Mouse (Mus musculus) urinary bladder, postnatal 14 days (tissue): ENCODE results near the gene Zswim3.

Source experiments
- DNase-seq: peaks from one replicate; pipeline ENCODE4 v3.0.0; 2021; ENCODE audit warnings: low spot score

Zswim3 gene

DNA sequence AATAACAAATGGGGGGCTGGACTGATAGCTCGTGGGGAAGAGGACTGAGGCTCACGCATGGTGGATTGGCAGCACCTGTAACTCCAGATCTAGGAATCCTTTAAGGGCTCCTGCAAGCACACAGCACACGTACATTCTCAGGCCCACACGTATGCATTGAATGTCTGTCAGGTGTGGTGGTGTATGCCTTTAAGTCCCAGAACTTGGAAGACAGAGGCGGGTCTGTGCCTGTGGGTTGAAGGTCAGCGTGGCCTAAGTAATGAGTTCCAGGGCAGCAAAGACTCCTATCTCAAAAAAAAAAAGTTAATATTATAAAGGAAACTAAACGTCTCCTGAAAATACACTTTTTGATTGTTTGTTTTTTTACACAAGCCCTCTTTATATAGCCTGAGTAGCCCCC lies 1.7 kb downstream of the Zswim3 start:
- no peak for DNase-seq

DNA sequence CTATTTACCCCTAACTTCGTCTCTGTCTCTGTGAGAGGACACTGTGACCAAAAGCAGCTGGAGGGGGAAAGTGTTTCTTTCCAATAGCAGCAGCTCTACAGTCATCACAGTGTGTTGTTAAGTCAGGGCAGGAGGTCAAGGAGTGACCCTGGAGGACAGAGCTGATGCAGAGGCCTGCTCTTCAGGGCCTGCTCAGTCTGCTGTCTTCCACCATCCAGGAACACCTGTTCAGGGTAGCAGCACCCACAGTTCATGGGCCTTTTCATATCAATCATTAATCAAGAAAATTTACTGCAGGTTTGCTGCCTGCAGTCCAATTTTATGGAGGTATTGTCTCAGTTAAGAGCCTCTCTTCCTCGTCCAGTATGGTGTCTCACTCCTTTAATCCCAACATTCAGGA lies 8.7 kb downstream of the Zswim3 start:
- no peak for DNase-seq

DNA sequence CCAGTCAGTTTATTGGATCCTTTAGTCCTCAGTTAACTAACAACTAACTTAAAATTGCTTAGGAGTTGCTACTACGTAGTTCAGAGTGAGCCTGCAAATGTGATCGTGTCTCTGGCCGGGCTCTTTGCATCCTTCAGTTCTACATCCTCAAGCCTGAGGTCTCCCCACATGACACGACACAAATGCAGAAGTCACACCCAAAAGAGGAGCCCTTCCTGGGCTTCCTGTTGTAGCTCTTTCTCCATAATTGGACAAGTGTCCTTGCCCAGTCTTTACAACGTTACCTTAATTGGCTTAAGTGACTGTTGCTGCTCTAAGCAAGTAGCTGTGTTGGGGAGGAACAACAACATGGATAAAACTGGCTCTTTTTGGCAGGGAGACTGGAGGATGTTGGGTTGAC lies 10.4 kb downstream of the Zswim3 start:
- no peak for DNase-seq

DNA sequence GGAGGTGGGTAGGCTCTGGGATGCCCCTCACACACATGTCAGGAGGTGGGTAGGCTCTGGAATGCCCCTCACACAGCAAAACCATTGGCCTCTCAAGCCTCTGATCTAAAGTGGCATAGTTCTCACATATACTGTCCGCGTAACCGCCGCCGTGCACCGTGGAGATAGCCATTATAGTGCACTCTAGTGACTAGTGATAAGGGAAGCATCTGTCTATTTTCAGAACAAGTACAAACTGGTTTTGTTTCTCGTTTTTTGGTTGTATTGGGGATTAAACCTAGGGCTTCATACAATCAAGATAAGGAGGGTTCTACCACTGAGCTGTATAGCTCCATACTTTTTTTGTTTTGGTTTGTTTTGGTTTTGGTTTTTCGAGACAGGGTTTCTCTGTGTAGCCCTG lies 10.9 kb downstream of the Zswim3 start:
- no peak for DNase-seq

DNA sequence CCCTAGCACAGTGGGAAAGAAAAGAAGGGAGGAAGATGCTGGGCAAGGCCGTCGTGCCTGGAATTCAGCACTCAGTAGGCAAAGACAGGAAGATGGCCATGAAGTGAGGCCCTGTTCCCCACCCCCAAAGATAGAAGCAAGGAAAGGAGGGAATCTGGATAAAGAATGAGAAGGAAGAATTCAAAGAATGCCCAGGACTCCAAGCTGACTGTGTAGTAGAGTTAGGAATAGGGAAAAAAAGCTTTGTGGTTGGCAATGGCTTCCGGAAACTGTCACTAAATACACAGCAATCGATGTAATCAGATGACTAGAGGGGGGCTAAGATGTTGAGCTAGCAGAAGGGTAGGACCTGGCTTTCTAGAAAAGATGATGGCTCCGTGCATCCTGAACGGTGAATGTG lies 12.3 kb downstream of the Zswim3 start:
- DNase-seq, result no peak

DNA sequence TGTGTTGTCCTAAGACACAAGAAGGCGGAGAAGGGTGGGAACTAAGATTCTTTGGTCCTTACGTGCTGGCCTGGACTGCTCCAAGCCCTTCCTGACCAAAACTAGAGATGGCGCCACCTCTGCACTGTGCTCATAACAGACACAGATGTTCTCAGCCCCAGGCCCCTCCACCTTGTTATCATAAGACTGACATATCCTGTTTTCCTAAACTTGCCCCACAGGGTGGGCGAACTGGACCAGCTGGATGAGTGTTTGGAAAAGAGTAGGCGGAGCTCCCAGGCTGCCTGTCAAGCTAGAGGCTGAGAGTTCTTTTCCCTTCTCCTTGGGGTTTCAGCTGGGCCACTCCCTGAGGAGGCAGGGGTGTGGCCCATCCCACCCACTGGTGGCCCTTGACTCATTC lies 12.8 kb downstream of the Zswim3 start:
- no peak for DNase-seq

DNA sequence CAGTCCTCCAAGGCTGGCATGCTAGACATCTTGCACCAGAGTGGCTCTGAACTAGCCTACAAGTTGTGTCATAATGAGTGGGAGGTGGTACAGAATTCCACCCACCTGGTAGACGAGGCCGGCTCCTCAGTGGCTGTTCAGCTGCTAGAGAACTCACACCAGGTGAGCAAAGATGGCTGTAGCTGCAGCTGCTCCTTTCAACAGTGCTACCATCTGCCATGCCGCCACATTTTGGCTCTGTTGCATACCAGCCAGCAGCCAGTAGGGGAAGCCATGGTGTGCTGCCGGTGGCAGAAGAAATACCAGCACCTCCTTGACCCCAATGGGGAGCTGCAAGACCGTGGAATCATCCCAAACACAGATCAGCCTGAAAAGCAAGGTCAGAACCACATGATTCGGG lies 16.2 kb downstream of the Zswim3 start:
- DNase-seq, result no peak

DNA sequence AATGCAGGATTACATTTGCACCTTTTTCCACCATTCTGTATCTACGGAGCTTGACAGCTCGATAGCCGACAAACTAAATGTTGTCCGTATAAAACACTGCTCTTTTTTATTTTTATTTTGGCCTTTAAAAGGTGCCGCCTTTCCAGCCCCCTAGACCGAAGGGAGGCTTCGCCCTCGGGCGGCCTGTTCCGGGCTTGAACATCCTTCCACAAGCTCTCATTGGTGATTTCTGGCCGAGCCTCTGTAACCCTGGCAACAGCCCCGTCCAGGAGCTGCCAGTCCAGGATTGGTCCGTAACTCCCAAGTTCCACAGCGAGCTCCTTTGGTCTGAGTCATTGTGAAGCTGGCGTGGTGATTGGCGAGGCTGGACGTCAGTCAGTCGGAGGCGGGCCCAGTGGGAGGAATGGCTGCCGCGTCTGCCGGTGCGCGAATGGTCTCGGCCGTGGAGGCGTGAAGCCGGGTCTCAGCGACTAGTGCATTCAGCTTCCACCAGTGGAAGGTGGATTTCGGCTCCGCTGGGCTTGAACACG lies 17.8 kb downstream of the Zswim3 start, which contains the start of gene Zswim1:
TSS of gene Zswim1 (plus strand) at position 51 of the 530 bp plus-strand sequence.
- DNase-seq, result peak; percentile 100

DNA sequence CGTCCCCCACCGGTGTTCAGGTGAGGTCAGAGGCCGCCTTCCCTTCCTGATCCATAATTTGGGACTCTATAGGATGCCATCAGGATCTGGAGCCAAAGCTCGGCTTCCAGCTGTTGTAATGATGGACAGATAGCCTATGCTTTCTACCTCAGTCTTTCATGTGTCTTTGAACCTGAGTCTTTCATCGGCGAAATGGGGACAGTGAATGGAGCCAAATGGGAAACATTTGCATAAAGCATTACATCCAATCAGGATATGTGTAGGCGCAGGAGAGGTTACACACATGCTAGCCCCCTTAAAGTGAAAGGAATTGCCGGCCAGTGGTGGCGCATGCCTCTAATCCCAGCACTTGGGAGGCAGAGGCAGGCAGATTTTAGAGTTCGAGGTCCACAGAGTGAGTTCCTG lies 18.3 kb downstream of the Zswim3 start:
- no peak for DNase-seq

DNA sequence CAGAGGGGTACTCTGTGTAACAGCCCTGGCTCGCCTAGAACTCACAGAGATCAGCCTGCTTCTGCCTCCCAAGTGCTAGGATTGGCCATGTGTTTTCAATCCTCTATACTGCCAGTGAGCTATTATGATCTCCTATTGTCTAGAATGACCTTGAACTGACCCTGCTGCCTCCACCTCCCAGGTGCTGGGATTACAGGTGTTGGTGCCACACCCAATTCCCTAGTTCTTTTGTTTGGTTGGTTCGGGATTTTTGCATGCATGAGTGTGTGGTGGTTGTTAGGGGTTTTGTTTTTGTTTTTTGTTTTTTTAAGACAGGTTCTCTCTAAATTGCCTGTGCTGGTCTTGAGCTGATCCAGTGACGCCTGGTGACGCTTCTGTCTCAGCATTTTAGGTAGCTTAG lies 19.1 kb downstream of the Zswim3 start:
- DNase-seq, result no peak

DNA sequence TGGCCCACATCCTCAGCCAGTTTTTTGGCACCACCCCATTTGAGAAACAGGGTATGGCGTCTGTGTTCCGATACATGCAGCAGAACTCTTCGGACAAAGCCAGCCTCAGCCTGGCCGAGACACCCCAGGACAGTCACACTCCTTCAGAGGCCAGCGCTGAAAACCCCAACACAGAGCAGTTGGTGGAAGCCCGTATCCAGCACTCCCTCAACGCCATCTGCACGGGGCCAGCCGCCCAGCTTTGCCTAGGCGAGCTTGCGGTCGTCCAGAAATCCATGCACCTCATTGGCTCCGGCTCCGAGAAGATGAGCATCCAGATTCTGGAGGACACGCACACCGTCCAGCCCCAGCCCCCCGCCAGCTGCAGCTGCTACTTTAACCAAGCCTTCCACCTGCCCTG lies 20.6 kb downstream of the Zswim3 start:
- DNase-seq, result no peak

DNA sequence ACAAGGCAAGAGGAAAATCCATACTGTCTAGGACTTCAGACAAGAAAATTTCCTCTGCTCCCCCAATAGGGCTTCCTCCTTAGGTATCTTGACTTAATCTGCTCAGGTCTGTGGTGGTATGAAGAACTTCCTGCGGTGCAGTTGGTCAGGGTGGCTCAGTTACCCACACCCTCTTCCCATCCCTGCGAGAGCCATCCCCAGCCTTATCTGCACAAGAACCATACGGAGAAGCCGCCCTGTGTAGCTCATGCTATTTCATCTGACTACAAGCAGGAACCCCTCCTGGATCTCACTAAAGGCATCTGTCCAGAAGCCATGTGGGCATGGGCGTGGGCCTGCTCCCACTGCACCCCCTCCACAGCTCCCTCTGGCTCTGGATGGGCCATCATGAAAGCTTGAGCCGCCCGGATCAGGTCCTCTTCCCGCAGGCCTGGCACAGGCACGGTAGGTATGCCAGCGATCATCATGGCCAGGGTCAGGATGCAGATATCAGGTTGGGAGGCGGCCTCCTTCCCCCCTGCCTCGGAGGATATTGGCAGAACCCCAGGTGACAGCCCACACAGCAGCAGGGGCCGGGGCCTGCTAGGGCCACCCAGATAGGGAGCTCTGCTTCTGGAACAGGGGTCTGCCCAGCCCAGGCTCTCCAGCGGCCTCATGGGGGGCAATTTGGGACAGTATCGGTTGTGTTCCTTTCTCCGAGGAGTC lies 22.4 kb downstream of the Zswim3 start:
- DNase-seq, result no peak

DNA sequence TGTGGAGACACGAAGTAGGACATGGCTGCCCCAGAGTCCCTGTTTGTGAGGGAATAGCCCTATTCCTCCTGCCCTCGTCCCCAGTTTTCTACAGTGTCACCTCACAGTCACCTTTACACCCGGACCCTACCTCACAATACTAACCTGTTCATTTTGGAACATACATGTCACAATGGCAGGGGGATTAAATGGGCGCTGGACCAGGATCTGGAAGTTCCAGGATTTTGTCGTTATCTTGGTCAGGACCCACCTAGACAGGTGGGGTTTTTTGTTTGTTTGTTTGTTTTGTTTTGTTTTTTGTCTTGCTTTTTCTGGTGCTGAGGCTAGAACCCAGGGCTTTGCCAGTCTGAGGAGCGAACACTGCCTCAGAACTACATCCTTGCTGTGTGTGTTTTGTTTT lies 23.5 kb downstream of the Zswim3 start, which contains the start of gene Spata25:
TSS of gene Spata25 (minus strand) at position 101 of the 400 bp plus-strand sequence.
- no peak for DNase-seq

DNA sequence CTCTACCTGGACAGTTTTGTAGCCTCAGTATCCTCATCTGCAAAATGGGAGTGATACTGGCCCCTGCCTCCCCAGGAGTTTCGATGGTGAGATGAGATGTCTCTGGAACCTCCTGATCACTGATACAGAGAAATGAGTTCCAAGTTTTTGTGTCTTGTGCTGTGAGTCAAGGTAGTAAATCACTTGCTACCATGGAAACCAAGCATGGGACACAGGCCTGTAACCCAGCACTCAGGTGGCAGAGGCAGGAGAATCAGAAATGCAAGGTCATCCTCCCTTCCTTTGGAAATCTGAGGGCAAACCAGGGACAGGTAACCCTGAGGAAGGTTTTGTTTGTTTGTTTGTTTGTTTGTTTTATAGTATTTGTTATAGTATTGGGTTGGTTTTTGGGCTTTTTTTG lies 24.2 kb downstream of the Zswim3 start:
- no peak for DNase-seq

DNA sequence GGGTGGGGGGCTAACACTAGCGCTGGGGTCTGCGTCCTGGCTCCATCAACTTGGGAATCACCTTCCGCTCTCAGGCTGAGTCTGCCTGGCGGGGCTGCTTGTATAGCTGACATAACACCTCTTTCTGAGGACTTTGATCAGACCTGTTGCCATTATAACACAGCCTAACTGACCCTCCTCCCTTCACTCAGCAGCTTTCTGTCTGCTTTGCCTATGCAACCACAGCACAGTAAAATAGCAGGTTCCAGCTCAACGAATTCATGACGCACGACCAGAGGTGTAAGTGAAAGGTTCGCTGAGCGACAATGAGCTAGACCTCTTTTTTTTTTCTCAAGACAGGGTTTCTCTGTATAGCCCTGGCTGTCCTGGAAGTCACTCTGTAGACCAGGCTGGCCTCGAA lies 26.1 kb downstream of the Zswim3 start:
- DNase-seq, result no peak

DNA sequence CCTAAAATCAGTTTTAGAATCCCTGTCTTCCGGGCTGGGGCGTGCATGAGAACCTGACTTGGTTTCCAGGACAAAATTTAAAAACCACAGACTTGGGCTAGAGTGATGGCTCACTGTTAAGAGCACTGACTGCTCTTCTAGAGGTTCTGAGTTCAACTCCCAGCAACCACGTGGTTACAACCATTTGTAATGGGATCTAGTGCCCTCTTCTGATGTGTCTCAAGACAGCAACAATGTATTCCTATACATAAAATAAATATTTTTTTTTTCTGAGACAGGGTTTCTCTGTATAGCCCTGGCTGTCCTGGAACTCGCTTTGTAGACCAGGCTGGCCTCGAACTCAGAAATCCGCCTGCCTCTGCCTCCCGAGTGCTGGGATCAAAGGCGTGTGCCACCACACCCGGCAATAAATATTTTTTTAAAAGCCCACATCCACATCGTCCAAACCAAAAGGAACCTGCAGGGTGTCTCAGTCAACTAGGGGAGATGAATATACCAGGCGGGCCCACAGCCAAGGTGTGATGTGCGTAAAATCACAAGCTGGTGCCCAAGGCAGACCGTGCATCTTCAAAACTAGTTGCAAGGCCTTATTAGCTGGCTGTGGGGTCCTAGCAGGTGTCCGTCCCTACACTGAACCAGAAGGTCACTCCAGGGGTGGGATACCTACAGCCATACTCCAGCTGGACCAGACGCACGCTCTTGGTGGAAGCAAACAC lies 27.3 kb downstream of the Zswim3 start:
- no peak for DNase-seq

DNA sequence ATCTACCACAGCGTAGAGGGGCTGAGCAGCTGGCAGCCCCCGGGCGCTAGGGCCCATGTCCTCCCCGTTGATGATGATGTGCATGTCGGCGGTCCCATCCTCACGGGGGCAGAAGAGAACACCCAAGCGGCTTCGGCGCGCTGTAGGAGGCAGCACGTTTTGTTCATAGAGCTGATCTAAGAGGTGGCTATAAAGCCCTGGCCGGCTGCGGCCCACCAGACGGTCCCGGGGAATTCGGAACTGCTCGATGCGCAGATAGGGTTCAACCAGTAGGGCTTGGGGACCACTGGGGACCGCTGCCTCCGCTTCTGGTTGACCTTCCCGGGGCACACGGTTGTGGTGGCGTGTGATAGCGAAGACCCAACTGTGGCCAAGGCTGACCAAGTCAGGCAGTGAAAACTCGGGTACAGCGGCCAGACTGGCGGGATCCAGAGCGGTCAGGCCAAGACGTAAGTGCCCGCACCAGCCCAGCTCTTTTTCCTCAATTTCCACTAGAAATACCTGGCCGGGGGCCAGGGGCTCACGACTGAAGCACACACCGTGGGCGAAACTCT lies 27.9 kb downstream of the Zswim3 start, which contains the start of gene Ctsa:
TSS of gene Ctsa (plus strand) at position 126 of the 554 bp plus-strand sequence.
- peak; percentile 75 for DNase-seq

DNA sequence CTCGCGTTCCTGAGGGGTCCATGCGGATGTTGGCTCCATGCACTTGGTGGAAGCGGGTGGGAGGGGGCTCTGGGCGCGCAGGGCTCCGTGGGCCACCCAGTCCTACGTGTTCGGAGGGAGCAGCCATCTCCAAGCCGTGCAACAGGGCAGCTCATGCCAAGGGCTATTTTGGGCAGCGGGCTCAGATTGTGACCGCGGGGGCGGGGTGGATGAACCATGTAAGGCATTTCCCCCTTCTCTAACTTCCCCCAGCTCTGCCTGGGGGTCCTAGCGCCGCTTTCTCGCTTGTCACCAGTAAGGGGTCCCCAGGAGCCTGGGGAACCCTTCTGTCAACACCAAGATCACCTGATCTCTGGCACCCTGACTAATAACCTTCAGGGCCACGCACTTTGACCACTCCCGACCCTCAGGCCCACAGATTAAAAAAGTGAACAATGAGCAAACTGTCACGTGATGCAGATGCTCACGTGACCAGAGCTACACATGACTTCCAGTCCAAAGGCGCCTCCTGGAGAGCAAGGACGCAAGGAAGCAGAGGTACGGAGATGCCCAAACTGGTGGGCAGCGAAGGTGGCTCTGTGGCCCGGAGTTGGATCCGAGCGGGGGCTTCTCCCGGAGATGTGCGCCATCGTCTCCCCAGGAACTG lies 28.5 kb downstream of the Zswim3 start, which contains the start of gene Neurl2:
TSS of gene Neurl2 (minus strand) at position 143 of the 646 bp plus-strand sequence.
- peak; percentile 91 for DNase-seq

DNA sequence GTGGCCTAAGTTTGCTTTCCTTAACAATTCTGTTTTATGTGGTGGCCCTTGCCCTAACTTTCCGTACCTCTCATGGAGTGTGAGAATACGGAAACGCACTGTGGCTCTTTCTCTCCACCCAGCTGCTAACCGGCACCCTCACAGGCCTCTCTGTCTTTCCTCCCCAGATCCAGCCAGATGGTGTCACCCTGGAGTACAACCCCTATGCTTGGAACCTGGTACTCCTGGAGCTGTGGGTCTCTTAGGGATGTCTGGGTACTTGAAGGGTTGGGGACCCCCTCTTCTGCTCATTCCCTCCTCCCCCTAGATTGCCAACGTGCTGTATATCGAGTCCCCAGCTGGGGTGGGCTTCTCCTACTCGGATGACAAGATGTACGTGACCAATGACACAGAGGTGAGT lies 29.6 kb downstream of the Zswim3 start:
- DNase-seq, result no peak

DNA sequence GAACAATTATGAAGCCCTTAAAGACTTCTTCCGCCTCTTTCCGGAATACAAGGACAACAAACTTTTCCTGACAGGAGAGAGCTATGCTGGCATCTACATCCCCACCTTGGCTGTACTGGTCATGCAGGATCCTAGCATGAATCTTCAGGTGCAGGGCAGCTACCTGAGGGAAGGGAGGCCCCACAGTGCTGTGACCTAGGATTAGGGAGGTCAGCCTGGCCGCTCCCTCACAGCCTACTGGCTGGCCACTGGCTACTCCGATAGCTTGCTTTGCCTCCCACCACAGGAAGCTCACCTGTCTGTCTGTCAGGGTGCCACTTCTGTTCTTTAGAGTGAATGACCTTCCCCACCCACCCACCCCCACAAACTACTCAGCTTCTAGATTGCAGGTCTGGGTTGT lies 30.3 kb downstream of the Zswim3 start:
- DNase-seq, result no peak

DNA sequence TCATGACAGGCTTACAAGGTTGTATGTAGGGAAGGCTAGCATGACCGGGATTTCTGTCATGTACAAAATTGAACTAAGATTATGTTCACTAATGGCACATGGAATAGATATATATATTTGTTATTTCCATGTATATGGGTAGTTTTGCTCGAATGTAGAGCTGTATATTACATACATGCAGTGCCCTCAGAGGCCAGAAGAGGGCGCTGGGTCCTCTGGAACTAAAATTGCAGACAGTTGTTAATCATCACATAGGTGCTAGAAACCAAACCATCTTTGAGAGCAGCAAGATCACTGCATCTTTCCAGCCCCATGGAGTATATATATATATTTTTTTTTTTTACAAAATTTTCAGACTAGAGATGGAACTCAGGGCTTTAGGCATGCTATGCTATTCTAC lies 40.9 kb downstream of the Zswim3 start:
- no peak for DNase-seq

DNA sequence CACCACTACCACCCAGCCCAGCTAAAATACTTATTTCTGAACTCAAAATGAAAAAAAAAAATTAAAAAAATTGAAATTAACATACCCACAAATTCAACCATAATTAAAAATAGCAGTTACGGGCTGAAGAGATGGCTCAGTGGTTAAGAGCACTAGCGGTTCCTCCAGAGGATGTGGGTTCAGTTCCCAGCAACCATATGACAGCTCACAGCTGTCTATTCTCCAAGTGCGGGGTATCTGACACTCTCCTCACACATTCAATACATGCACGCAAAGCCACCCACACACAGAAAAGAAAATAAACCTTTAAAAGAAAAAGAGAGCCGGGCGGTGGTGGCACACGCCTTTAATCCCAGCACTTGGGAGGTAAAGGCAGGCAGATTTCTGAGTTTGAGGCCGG lies 45.2 kb downstream of the Zswim3 start:
- no peak for DNase-seq
